Mouse (Mus musculus) T-helper 1 cell (primary cell): Measurements from ENCODE around the gene Eepd1.

Experiments
- in situ Hi-C: fragments of 300-600 bp; cut with MboI, MseI; formaldehyde crosslinking; loops from one replicate; pipeline ENCODE4 v1.15.1; 2025; ENCODE audit warnings: high pct_unique_total_duplicates

Eepd1 gene

GRCm38 (mm10) chr9:25531627-25532026 is 50.3 kb downstream of the Eepd1 start:
- in situ Hi-C loops = no loop called here

GRCm38 (mm10) chr9:25532105-25532504 is 50.8 kb downstream of the Eepd1 start:
- in situ Hi-C loops = no loop called here

GRCm38 (mm10) chr9:25535487-25535886 is 54.1 kb downstream of the Eepd1 start:
- in situ Hi-C loops = no loop called here

GRCm38 (mm10) chr9:25539461-25539860 is 58.1 kb downstream of the Eepd1 start:
- in situ Hi-C loops = no loop called here

GRCm38 (mm10) chr9:25541355-25541754 is 60.0 kb downstream of the Eepd1 start:
- in situ Hi-C loops = no loop called here

GRCm38 (mm10) chr9:25545212-25545611 is 63.9 kb downstream of the Eepd1 start:
- in situ Hi-C loops = no loop called here

GRCm38 (mm10) chr9:25549130-25550060 is 68.0 kb downstream of the Eepd1 start:
- in situ Hi-C loops = no loop called here

GRCm38 (mm10) chr9:25550196-25550595 is 68.8 kb downstream of the Eepd1 start:
- in situ Hi-C loops = no loop called here

GRCm38 (mm10) chr9:25552532-25552931 is 71.2 kb downstream of the Eepd1 start:
- in situ Hi-C loops = no loop called here

GRCm38 (mm10) chr9:25554246-25554803 is 73.0 kb downstream of the Eepd1 start:
- in situ Hi-C loops = no loop called here

GRCm38 (mm10) chr9:25555261-25555660 is 73.9 kb downstream of the Eepd1 start:
- in situ Hi-C loops = no loop called here

GRCm38 (mm10) chr9:25556008-25556407 is 74.7 kb downstream of the Eepd1 start:
- in situ Hi-C loops = no loop called here

- in situ Hi-C loops = no loop called here
These were observed 76.0 kb downstream of the Eepd1 start for GRCm38 (mm10) chr9:25557378-25557777.

GRCm38 (mm10) chr9:25558834-25559233 is 77.5 kb downstream of the Eepd1 start:
- in situ Hi-C loops = no loop called here

- in situ Hi-C loops = loop anchor here (10.0 kb wide), 1 partner anchor 225 kb away; no protein-coding TSS in a partner anchor
These were observed 78.8 kb downstream of the Eepd1 start for GRCm38 (mm10) chr9:25560016-25560758.

- in situ Hi-C loops = loop anchor here (10.0 kb wide), 1 partner anchor 226 kb away; no protein-coding TSS in a partner anchor
These were observed 79.8 kb downstream of the Eepd1 start for GRCm38 (mm10) chr9:25561143-25561542.

GRCm38 (mm10) chr9:25563806-25564205 is 82.5 kb downstream of the Eepd1 start:
- in situ Hi-C loops = loop anchor here (10.0 kb wide), 1 partner anchor 229 kb away; no protein-coding TSS in a partner anchor

- in situ Hi-C loops = loop anchor here (10.0 kb wide), 1 partner anchor 232 kb away; no protein-coding TSS in a partner anchor
These were observed 85.7 kb downstream of the Eepd1 start for GRCm38 (mm10) chr9:25567071-25567470.

GRCm38 (mm10) chr9:25568783-25569182 is 87.4 kb downstream of the Eepd1 start:
- in situ Hi-C loops = loop anchor here (10.0 kb wide), 1 partner anchor 234 kb away; no protein-coding TSS in a partner anchor

- in situ Hi-C loops = no loop called here
These were observed 88.7 kb downstream of the Eepd1 start for GRCm38 (mm10) chr9:25570011-25570410.

- in situ Hi-C loops = no loop called here
These were observed 89.1 kb downstream of the Eepd1 start for GRCm38 (mm10) chr9:25570436-25570835.

- in situ Hi-C loops = no loop called here
These were observed 90.0 kb downstream of the Eepd1 start for GRCm38 (mm10) chr9:25571381-25571780.
